ENCODE assay signal across 8 mouse cellular contexts in the genomic region with DNA sequence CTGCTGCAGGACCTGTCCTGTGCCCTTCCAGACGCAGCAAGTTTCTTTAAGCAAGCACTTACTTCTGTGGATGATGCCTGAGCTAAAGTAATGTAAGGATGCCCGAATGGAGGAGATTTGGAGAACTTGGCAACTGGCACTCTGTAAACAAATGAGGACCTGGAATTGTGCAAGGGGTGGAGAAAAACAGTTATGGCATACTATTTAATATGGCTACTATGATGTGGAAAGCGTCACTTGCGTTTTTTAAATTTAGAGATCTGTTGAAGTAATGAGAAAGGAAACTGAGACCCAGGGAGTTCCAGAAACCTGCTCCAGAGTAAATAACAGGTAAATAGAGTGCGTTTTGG. TPM values are rescaled to one million over a fixed set of nuclear protein-coding genes. Genes with fewer than 3 reads are reported as not detected.
A peak's percentile ranks its signal among the peaks of the same experiment; 100 is the strongest.
DNase-seq lines count a peak whose midpoint lies in the region; ATAC-seq and TF ChIP-seq lines count a peak whose summit lies in the region.

No protein-coding gene starts in this region.

- no peaks in the 10 kb centered on the region for H3K27me3 ChIP-seq in forebrain, embryonic 12.5 days
- H3K27me3 ChIP-seq in liver, embryonic 11.5 days (replicated peaks; ENCODE audit: control insufficient read depth, insufficient read depth, low read length), result no peaks in the 10 kb centered on the region

- peaks cover 23% of the 10 kb centered on the region for H3K4me1 ChIP-seq in forebrain, embryonic 12.5 days
- H3K4me1 ChIP-seq in liver, embryonic 11.5 days (replicated peaks; ENCODE audit: control insufficient read depth, insufficient read depth, low read length), result peaks cover 3% of the 10 kb centered on the region
- H3K4me1 ChIP-seq in olfactory bulb, adult 2 months (ENCODE audit: control insufficient read depth, insufficient read depth, low read length), result peaks cover 19% of the 10 kb centered on the region

- ATAC-seq in forebrain, embryonic 12.5 days (ENCODE audit: low FRiP score), result no peak
- no peak for ATAC-seq in liver, embryonic 11.5 days (replicated peaks; ENCODE audit: low FRiP score)

- H3K4me3 ChIP-seq in left cerebral cortex, adult 2 months, result peak overlapping the region; percentile 62
- H3K4me3 ChIP-seq in forebrain, embryonic 12.5 days (replicated peaks), result peak overlapping the region; percentile 53
- H3K4me3 ChIP-seq in liver, embryonic 11.5 days (ENCODE audit: low read depth, low read length), result peak overlapping the region; percentile 52
- peak overlapping the region; percentile 52 for H3K4me3 ChIP-seq in olfactory bulb, adult 2 months (ENCODE audit: insufficient read depth, low read depth, low read length)

- H3K4me2 ChIP-seq in forebrain, embryonic 12.5 days, result peak overlapping the region; percentile 81
- peak overlapping the region; percentile 79 for H3K4me2 ChIP-seq in liver, embryonic 11.5 days

- peak overlapping the region; percentile 92 for H3K27ac ChIP-seq in left cerebral cortex, adult 2 months
- peak overlapping the region; percentile 76 for H3K27ac ChIP-seq in forebrain, embryonic 12.5 days
- no peak overlapping the region for H3K27ac ChIP-seq in liver, embryonic 11.5 days (ENCODE audit: low read depth, low read length)
- peak overlapping the region; percentile 80 for H3K27ac ChIP-seq in olfactory bulb, adult 2 months (ENCODE audit: insufficient read depth, low read depth, low read length)

- WGBS in forebrain, embryonic 12.5 days, result 40% methylated on average over 5 of the region's 5 CpGs
- WGBS in liver, embryonic 11.5 days, result 48% methylated on average over 5 of the region's 5 CpGs
- WGBS in olfactory bulb, adult 2 months, result 19% methylated on average over 5 of the region's 5 CpGs

- intact Hi-C loops in left cerebral cortex, adult 2 months (cut with DNase I), result loop anchor here (2.0 kb wide), 1 partner anchor 59 kb away; the partner anchor contains the start of gene Abca1
- intact Hi-C loops in left cerebral cortex, postnatal 4 days (cut with DNase I), result no loop called here

- TF ChIP-seq POLR2A in olfactory bulb, adult 2 months (IDR thresholded peaks at IDR 0.05; ENCODE audit: insufficient read depth, low read depth, low read length), result no peak

- no peak for TF ChIP-seq CTCF in left cerebral cortex, adult 2 months (IDR thresholded peaks at IDR 0.05)
- TF ChIP-seq CTCF in olfactory bulb, adult 2 months (IDR thresholded peaks at IDR 0.05; ENCODE audit: insufficient read depth, low read depth, low read length), result no peak

- no peaks in the 10 kb centered on the region for H3K9me3 ChIP-seq in forebrain, embryonic 12.5 days
- H3K9me3 ChIP-seq in liver, embryonic 11.5 days (ENCODE audit: control insufficient read depth, low read length), result no peaks in the 10 kb centered on the region

- H3K36me3 ChIP-seq in forebrain, embryonic 12.5 days (replicated peaks), result no peaks in the 10 kb centered on the region
- H3K36me3 ChIP-seq in liver, embryonic 11.5 days (ENCODE audit: control insufficient read depth, insufficient read depth, low read length), result no peaks in the 10 kb centered on the region

- no peak for DNase-seq in left cerebral cortex, adult 2 months (ENCODE audit: extremely low spot score in 1 of 2, low spot score in 2 of 2)
- no peak for DNase-seq in left cerebral cortex, postnatal 4 days
- DNase-seq in liver, embryonic 11.5 days (ENCODE audit: low spot score), result no peak
- DNase-seq in embryo, embryonic 10.5 days (ENCODE audit: low spot score), result no peak
- no peak for DNase-seq in layer of hippocampus, adult 9-11 months
- no peak for DNase-seq in spleen, adult 18-20 months

- H3K9ac ChIP-seq in forebrain, embryonic 12.5 days, result peak overlapping the region; percentile 68; the same call in 1 of the 2 replicates
- H3K9ac ChIP-seq in liver, embryonic 11.5 days (ENCODE audit: low read depth, low read length), result no peak overlapping the region

RNA-seq across cellular contexts. Expression of gene Abca1, which starts 58.6 kb away (rescaled TPM):
- total RNA-seq in left cerebral cortex, adult 2 months (2021), result 10 to 100 TPM; 17.0 to 19.5 TPM
- total RNA-seq in left cerebral cortex, postnatal 4 days (2021), result 10 to 100 TPM; 34.3 to 34.8 TPM
- polyA plus RNA-seq in forebrain, embryonic 12.5 days (2016; fragmentation: Nextera tagmentation; extraction: Ambion mirVana), result 5.9 and 7.5 TPM in 2 replicates
- 16.3 and 17.5 TPM in 2 replicates for polyA plus RNA-seq in liver, embryonic 11.5 days (2014; fragmentation: Nextera tagmentation; extraction: Ambion mirVana)
- polyA plus RNA-seq in olfactory bulb, adult 2 months (2012; ENCODE audit: insufficient read depth, insufficient read length, low replicate concordance, missing spikeins), result 44.5 and 149 TPM in 2 replicates
